Mouse (Mus musculus) ES-E14 (cell line): Measurements from ENCODE around the gene Prdm8.

Experiments
- HCFC1 ChIP-seq: IDR thresholded peaks from 2 replicates; pipeline ENCODE4 v1.6.1; 2012; ENCODE audit warnings: low read length, inconsistent platforms, borderline replicate concordance; ENCODE audit not compliant: insufficient read depth
- ZNF384 ChIP-seq: IDR thresholded peaks from 2 replicates; pipeline ENCODE4 v1.6.1; 2012; ENCODE audit warnings: low read depth, low read length, inconsistent platforms

DNA sequence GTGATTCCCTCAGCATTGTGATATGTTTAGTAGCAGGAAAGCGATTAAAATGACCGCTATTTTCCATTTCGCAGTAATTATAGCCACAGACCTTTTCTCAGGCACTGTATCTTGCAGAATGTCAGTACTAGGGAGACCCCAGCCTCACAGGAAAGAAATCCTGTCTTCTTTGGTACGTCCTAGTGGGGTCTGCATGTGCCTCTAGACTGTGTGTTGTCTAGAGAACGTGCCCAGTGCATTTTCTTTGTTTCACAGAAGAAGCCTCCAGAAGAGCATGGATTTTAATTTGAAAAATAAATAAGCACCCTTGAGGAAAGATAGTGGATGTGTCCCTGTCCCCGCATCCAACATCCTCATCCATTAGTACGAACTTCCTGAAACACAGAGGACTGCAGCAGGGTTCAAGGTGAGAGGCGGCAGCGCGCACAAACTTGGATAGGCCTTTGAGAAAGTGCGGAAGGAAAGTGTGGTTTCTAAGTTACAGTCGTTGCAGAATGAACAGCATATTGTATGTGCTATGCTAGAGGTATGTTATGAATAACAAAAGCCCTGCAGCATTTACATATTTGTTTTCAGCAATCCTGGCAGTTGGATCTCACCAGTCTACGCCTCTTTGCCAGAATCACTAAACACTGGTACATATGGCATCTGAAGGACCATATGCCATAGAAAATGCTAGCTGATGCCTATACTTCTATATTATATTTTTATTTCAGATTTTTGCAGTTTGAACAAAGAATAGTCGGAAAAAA lies 28.3 kb upstream of the Prdm8 start:
- TF ChIP-seq HCFC1 (no peak), ZNF384 (no peak)
